Mouse (Mus musculus): ENCODE data around the gene Aven. TPM values are rescaled to one million over a fixed set of nuclear protein-coding genes. Genes with fewer than 3 reads are reported as not detected.

Aven gene
- polyA plus RNA-seq, 1 experiment from 2014 or later, result 5.8 TPM

GRCm38 (mm10) chr2:112593322-112593721, 100.6 kb downstream of the Aven start:
- Histone ChIP-seq H3K9ac (no peak overlapping the region), H3K36me3 (replicated peaks) (no peaks in the 10 kb centered on the region), H3K4me3 (replicated peaks) (no peak overlapping the region), H3K27ac (no peak overlapping the region), H3K27me3 (no peaks in the 10 kb centered on the region), H3K4me1 (0 out of 2 replicates have a peak, but pooled peaks cover 4% of the 10 kb centered on the region), H3K4me2 (no peak overlapping the region), H3K9me3 (no peaks in the 10 kb centered on the region)
- no peak for ATAC-seq (ENCODE audit: low FRiP score)
- 80% methylated on average over 2 of the region's 2 CpGs for WGBS

GRCm38 (mm10) chr2:112593781-112594180, 101.0 kb downstream of the Aven start:
- no peak for ATAC-seq (ENCODE audit: low FRiP score)
- 89% methylated on average over 2 of the region's 2 CpGs for WGBS
- H3K27me3 ChIP-seq, result no peaks in the 10 kb centered on the region

DNA sequence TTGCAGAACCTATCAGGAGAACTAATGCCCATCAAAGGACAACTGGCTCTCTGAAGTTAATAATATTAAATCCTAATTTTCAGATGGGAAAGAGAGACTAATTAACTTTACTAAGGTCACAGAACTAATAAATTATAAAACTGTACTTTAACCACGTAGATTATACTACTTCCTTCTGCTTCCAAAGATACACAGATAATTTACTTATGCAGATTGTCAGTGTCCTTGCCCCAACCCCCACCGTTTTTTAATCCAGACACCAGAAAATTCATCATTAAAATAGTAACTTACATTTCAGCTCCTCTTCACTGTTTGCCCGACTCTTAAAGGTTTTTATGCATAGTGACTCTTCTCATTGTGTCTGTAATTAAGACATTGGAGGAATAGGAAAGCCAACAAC, 103.0 kb downstream of the Aven start:
- 0 out of 2 replicates have a peak, but pooled peaks cover 4% of the 10 kb centered on the region for H3K4me1 ChIP-seq
- no peak overlapping the region for H3K4me3 ChIP-seq (replicated peaks)
- H3K9ac ChIP-seq, result no peak overlapping the region
- 83% methylated on average over 3 of the region's 3 CpGs for WGBS
- no peak overlapping the region for H3K27ac ChIP-seq
- H3K27me3 ChIP-seq, result no peaks in the 10 kb centered on the region
- ATAC-seq (ENCODE audit: low FRiP score), result no peak
- no peaks in the 10 kb centered on the region for H3K9me3 ChIP-seq
- H3K36me3 ChIP-seq (replicated peaks), result no peaks in the 10 kb centered on the region
- H3K4me2 ChIP-seq, result no peak overlapping the region

More at GRCm38 (mm10) chr2:112593781-112594180, 101.0 kb downstream of the Aven start:
- no peaks in the 10 kb centered on the region for H3K36me3 ChIP-seq (replicated peaks)
- no peak overlapping the region for H3K9ac ChIP-seq
- 0 out of 2 replicates have a peak, but pooled peaks cover 4% of the 10 kb centered on the region for H3K4me1 ChIP-seq
- no peaks in the 10 kb centered on the region for H3K9me3 ChIP-seq
- no peak overlapping the region for H3K4me3 ChIP-seq (replicated peaks)
- no peak overlapping the region for H3K27ac ChIP-seq
- H3K4me2 ChIP-seq, result no peak overlapping the region

- no peaks in the 10 kb centered on the region for H3K27me3 ChIP-seq
- H3K4me3 ChIP-seq (replicated peaks), result no peak overlapping the region
- H3K9me3 ChIP-seq, result no peaks in the 10 kb centered on the region
- H3K27ac ChIP-seq, result no peak overlapping the region
- H3K9ac ChIP-seq, result no peak overlapping the region
- 0 out of 2 replicates have a peak, but pooled peaks cover 2% of the 10 kb centered on the region for H3K4me1 ChIP-seq
- ATAC-seq (ENCODE audit: low FRiP score), result no peak
- no peaks in the 10 kb centered on the region for H3K36me3 ChIP-seq (replicated peaks)
- H3K4me2 ChIP-seq, result no peak overlapping the region
- 72% methylated on average over 5 of the region's 5 CpGs for WGBS
These were observed 103.7 kb downstream of the Aven start for GRCm38 (mm10) chr2:112596415-112596814.

DNA sequence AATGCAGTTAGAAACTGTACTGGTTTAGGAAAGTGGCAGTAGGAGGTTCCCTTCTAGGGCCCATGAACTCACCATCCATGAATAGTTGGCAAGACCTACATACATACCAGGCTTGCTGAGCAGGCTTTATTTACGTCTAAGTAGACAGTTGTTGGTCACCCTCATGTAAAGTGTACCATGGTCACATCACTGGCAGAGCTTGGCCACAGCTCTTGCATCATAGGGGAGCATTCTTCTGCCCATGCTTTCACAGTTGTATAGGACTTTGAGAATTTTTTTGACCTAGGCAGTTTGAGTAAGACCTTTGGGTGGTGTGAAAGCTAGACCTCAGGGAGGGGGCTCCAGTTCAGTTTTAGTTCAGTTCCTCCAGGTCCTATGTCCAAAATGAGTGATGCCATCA, 104.3 kb downstream of the Aven start:
- Histone ChIP-seq H3K27me3 (no peaks in the 10 kb centered on the region), H3K9me3 (no peaks in the 10 kb centered on the region), H3K4me1 (no peaks in the 10 kb centered on the region), H3K27ac (no peak overlapping the region), H3K9ac (no peak overlapping the region), H3K4me3 (replicated peaks) (no peak overlapping the region), H3K36me3 (replicated peaks) (no peaks in the 10 kb centered on the region), H3K4me2 (no peak overlapping the region)
- ATAC-seq (ENCODE audit: low FRiP score), result no peak
- 82% methylated on average over 1 of the region's 1 CpGs for WGBS

DNA sequence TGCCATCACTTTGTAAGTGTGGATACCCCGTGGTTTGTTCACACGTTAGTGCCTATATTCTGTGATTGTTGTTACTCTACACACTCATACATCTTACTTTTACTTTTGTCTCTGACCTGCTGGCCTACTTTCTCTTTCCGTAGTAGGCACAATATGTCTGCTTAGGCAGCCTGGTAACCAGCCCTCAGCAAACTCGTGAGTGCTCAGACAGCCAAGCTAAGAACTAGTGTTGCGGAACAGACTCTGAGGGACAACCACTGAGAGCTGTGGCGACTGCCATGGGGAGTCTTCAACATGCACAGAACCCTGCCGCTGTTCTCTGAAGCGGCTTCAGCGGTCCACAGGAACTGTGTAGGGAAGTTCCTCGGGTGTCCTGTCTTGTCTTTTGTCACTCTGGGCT, 107.5 kb downstream of the Aven start:
- no peak overlapping the region for H3K4me2 ChIP-seq
- no peaks in the 10 kb centered on the region for H3K36me3 ChIP-seq (replicated peaks)
- no peak overlapping the region for H3K9ac ChIP-seq
- no peak overlapping the region for H3K27ac ChIP-seq
- H3K4me3 ChIP-seq (replicated peaks), result no peak overlapping the region
- H3K27me3 ChIP-seq, result no peaks in the 10 kb centered on the region
- ATAC-seq (ENCODE audit: low FRiP score), result no peak
- H3K4me1 ChIP-seq, result peaks cover 4% of the 10 kb centered on the region; the same call in 1 of the 2 replicates
- no peaks in the 10 kb centered on the region for H3K9me3 ChIP-seq
- WGBS, result 48% methylated on average over 10 of the region's 10 CpGs

DNA sequence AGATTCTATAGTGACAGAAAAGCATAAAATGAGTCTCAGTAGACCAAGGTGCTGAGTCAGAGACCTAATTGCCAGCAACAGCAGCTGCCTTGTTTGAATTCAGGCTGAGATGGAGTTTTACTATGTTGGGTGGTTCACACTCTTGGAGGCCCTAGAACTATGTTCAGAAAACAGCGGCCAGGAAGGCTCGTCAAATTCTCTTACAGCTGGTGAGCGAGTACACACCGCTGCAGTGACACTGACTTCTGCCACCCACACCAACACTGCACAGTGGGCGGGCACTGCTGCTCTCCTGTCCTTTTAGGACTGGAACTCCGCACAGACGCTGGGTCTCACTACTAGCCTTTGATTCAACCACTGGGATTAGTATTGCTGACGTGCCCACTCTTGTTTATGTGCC, 109.7 kb downstream of the Aven start:
- Histone ChIP-seq H3K4me3 (replicated peaks) (no peak overlapping the region), H3K27ac (no peak overlapping the region), H3K27me3 (no peaks in the 10 kb centered on the region), H3K9me3 (no peaks in the 10 kb centered on the region), H3K4me1 (peaks cover 4% of the 10 kb centered on the region; the same call in 1 of the 2 replicates), H3K36me3 (replicated peaks) (no peaks in the 10 kb centered on the region), H3K4me2 (no peak overlapping the region), H3K9ac (no peak overlapping the region)
- WGBS, result 70% methylated on average over 8 of the region's 8 CpGs
- ATAC-seq (ENCODE audit: low FRiP score), result peak; percentile 44; the same call in 1 of the 2 replicates

DNA sequence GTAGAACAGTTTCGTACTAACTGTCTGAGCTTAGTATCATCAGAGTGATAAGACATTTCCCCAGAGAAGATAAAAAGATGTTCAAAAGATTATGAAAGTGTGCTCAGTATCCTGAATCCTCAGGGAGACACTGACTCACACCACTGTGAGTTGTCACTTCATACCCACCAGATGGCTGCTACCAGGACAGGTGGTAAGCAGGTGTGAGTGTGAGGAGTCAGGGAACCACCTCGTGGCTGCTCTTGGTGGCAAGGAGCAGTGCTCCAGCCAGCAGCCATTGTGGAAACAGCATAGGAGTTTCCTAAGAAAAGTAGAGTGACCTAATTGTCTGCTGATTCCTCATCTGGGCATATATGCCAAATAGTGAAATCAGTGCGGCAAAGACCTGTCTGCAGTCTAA, 113.8 kb downstream of the Aven start:
- ATAC-seq (ENCODE audit: low FRiP score), result no peak
- Histone ChIP-seq H3K36me3 (replicated peaks) (no peaks in the 10 kb centered on the region), H3K27ac (no peak overlapping the region), H3K9me3 (no peaks in the 10 kb centered on the region), H3K4me2 (no peak overlapping the region), H3K9ac (no peak overlapping the region), H3K27me3 (no peaks in the 10 kb centered on the region), H3K4me1 (peaks cover 4% of the 10 kb centered on the region; the same call in 1 of the 2 replicates), H3K4me3 (replicated peaks) (no peak overlapping the region)
- 85% methylated on average over 3 of the region's 3 CpGs for WGBS

DNA sequence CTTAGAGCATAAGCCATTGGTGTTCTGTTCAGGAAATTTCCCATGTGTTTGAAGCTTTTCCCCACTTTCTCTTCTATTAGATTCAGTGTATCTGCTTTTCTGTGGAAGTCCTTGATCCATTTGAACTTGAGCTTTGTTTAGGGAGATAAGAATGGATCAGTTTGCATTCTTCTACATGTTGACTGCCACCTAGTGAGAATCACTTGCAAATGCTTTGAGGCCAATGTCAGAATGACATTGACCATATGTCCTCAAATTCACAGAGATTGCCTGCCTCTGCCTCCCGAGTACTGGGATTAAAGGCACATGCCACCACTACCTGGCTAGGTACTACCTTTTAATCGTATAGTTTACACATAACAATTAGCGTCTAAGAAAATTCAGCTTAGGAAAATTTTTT, 119.9 kb downstream of the Aven start:
- H3K9ac ChIP-seq, result no peak overlapping the region
- no peak for ATAC-seq (ENCODE audit: low FRiP score)
- WGBS, result 78% methylated on average over 3 of the region's 3 CpGs

DNA sequence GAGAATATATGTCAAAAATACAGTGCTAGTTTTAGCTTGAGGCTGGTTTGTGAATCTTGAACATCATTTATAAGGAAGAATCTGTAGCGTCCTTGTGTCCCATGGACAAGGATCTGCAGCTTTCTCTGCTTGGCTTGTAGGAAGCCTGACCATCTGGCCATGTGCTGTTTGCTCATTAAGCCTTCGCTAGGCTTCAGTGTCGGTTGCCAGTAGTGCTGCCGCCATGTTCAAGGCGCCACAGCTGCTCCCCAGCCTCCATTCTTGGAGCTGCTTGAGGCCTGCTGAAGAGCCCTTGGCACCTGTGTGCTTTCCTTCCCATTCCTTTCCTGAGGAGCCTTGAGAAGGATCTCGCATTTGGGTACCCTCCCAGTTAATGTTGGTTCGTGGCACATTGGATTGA, 121.6 kb downstream of the Aven start:
- no peak overlapping the region for H3K9ac ChIP-seq
- H3K4me1 ChIP-seq, result no peaks in the 10 kb centered on the region
- no peak for ATAC-seq (ENCODE audit: low FRiP score)
- H3K27me3 ChIP-seq, result no peaks in the 10 kb centered on the region
- WGBS, result 91% methylated on average over 7 of the region's 7 CpGs
- H3K4me3 ChIP-seq (replicated peaks), result no peak overlapping the region
- H3K9me3 ChIP-seq, result no peaks in the 10 kb centered on the region
- H3K4me2 ChIP-seq, result no peak overlapping the region
- no peaks in the 10 kb centered on the region for H3K36me3 ChIP-seq (replicated peaks)
- H3K27ac ChIP-seq, result no peak overlapping the region

More for the DNA sequence above, 119.9 kb downstream of the Aven start:
- no peak overlapping the region for H3K4me2 ChIP-seq
- no peaks in the 10 kb centered on the region for H3K4me1 ChIP-seq
- H3K9me3 ChIP-seq, result no peaks in the 10 kb centered on the region
- H3K36me3 ChIP-seq (replicated peaks), result no peaks in the 10 kb centered on the region
- H3K27me3 ChIP-seq, result no peaks in the 10 kb centered on the region
- no peak overlapping the region for H3K27ac ChIP-seq
- no peak overlapping the region for H3K4me3 ChIP-seq (replicated peaks)

- H3K4me1 ChIP-seq, result no peaks in the 10 kb centered on the region
- WGBS, result 15% methylated on average over 3 of the region's 3 CpGs
- ATAC-seq (ENCODE audit: low FRiP score), result no peak
- no peak overlapping the region for H3K27ac ChIP-seq
- H3K9ac ChIP-seq, result no peak overlapping the region
- H3K27me3 ChIP-seq, result no peaks in the 10 kb centered on the region
- H3K4me3 ChIP-seq (replicated peaks), result no peak overlapping the region
- H3K36me3 ChIP-seq (replicated peaks), result no peaks in the 10 kb centered on the region
- H3K4me2 ChIP-seq, result no peak overlapping the region
- no peaks in the 10 kb centered on the region for H3K9me3 ChIP-seq
These were observed 124.4 kb downstream of the Aven start for GRCm38 (mm10) chr2:112617206-112617605.

DNA sequence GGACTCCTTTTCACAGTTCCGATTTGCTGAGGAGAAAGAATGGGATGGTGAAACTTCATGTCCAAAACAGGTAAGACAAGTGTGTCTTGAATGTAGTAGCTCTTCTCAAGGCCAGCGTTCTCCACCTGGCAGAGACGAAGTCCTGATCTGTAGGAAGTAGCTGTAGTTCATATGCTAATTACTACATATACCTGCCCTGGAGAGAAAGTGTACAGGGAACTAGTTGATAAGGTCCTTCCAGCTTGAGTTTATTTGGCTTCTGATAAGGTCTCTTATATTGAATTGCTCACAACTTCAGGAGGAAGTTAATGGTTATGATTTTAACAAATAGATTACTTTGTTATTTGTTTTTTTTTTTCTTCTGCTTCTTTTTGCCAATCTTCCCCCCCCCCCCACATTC, 132.4 kb downstream of the Aven start:
- no peaks in the 10 kb centered on the region for H3K36me3 ChIP-seq (replicated peaks)
- no peak overlapping the region for H3K9ac ChIP-seq
- H3K27me3 ChIP-seq, result no peaks in the 10 kb centered on the region
- no peaks in the 10 kb centered on the region for H3K4me1 ChIP-seq
- no peak overlapping the region for H3K4me2 ChIP-seq
- H3K4me3 ChIP-seq (replicated peaks), result no peak overlapping the region
- WGBS, result 89% methylated on average over 3 of the region's 3 CpGs
- ATAC-seq (ENCODE audit: low FRiP score), result no peak
- no peaks in the 10 kb centered on the region for H3K9me3 ChIP-seq
- H3K27ac ChIP-seq, result no peak overlapping the region

GRCm38 (mm10) chr2:112630669-112631068, 137.9 kb downstream of the Aven start:
- H3K27ac ChIP-seq, result no peak overlapping the region
- no peak overlapping the region for H3K4me2 ChIP-seq
- WGBS, result 87% methylated on average over 11 of the region's 11 CpGs
- H3K4me1 ChIP-seq, result no peaks in the 10 kb centered on the region
- H3K9me3 ChIP-seq, result no peaks in the 10 kb centered on the region
- no peak overlapping the region for H3K9ac ChIP-seq
- H3K36me3 ChIP-seq (replicated peaks), result no peaks in the 10 kb centered on the region
- no peaks in the 10 kb centered on the region for H3K27me3 ChIP-seq
- no peak for ATAC-seq (ENCODE audit: low FRiP score)
- H3K4me3 ChIP-seq (replicated peaks), result no peak overlapping the region
